Mouse (Mus musculus) brain, embryonic 14.5 days (tissue): Measurements from ENCODE around the gene Pla2g3.

Source experiments
- CTCF ChIP-seq: fragments of 200-500 bp; IDR thresholded peaks from 2 replicates; pipeline ENCODE4 v1.5.1; 2012; ENCODE audit warnings: inconsistent platforms, mild to moderate bottlenecking, moderate library complexity, borderline replicate concordance; ENCODE audit not compliant: insufficient read depth, insufficient read length; ENCODE audit errors: extremely low read depth
- POLR2A ChIP-seq: fragments of 200-500 bp; IDR thresholded peaks from 2 replicates; pipeline ENCODE4 v1.6.1; 2012; ENCODE audit warnings: mild to moderate bottlenecking, inconsistent platforms, borderline replicate concordance; ENCODE audit not compliant: poor library complexity, insufficient read depth, insufficient read length, severe bottlenecking; ENCODE audit errors: extremely low read depth

GRCm38 (mm10) chr11:3534956-3535355, 46.9 kb downstream of the Pla2g3 start:
- TF ChIP-seq CTCF (no peak; the same call in 1 of the 2 replicates), POLR2A (no peak)
